Comparison of ENCODE assay signal across 8 mouse cellular contexts in the genomic region with DNA sequence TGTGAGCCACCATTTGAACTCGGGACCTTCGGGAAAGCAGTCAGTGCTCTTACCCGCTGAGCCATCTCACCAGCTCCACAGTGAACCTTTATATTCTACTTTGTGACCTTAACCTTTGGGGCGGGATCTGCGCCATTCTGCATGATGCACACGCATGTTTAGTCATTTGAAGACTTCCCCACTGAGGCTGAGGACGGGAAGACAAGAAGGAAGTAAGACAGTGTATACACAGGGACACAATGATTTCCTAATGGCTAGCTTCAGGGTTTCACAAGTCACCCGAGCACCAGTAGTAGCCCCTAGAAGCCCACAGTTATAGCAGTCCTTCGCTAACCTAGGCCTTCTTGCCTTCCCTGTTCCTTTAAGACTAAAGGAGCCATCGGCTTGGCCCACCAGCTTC. TPM values are rescaled to one million over a fixed set of nuclear protein-coding genes. Genes with fewer than 3 reads are reported as not detected.
DNase-seq lines count a peak whose midpoint lies in the region; ATAC-seq and TF ChIP-seq lines count a peak whose summit lies in the region.

No protein-coding gene starts in this region.

- H3K27ac ChIP-seq in liver, adult 2 months (replicated peaks; ENCODE audit: insufficient read depth, low read depth, low read length): peak overlapping the region; percentile 18
- peak overlapping the region; percentile 84 for H3K27ac ChIP-seq in forebrain, embryonic 10.5 days
- no peak overlapping the region for H3K27ac ChIP-seq in limb, embryonic 13.5 days
- peak overlapping the region; percentile 80 for H3K27ac ChIP-seq in neural tube, embryonic 15.5 days (replicated peaks)

- H3K36me3 ChIP-seq in liver, adult 2 months (ENCODE audit: control insufficient read depth, insufficient read depth, low read length): no peaks in the 10 kb centered on the region
- peaks cover 8% of the 10 kb centered on the region for H3K36me3 ChIP-seq in forebrain, embryonic 10.5 days (replicated peaks)
- H3K36me3 ChIP-seq in limb, embryonic 13.5 days: peaks cover 13% of the 10 kb centered on the region
- H3K36me3 ChIP-seq in neural tube, embryonic 15.5 days: peaks cover 8% of the 10 kb centered on the region; the same call in 1 of the 2 replicates

- WGBS in liver, adult 2 months: 78% methylated on average over 10 of the region's 10 CpGs
- 76% methylated on average over 10 of the region's 10 CpGs for WGBS in forebrain, embryonic 10.5 days
- 74% methylated on average over 10 of the region's 10 CpGs for WGBS in limb, embryonic 13.5 days
- WGBS in neural tube, embryonic 15.5 days: 72% methylated on average over 10 of the region's 10 CpGs

- no peak for TF ChIP-seq CTCF in liver, adult 2 months (IDR thresholded peaks at IDR 0.05; ENCODE audit: low read depth, low read length)

- no peaks in the 10 kb centered on the region for H3K27me3 ChIP-seq in liver, adult 2 months (ENCODE audit: control insufficient read depth, insufficient read depth, low read length)
- H3K27me3 ChIP-seq in forebrain, embryonic 10.5 days (ENCODE audit: poor library complexity, severe bottlenecking): no peaks in the 10 kb centered on the region
- no peaks in the 10 kb centered on the region for H3K27me3 ChIP-seq in limb, embryonic 13.5 days
- H3K27me3 ChIP-seq in neural tube, embryonic 15.5 days (replicated peaks): no peaks in the 10 kb centered on the region

- 0 out of 2 replicates have a peak, but pooled peaks have one; percentile 3 for ATAC-seq in limb, embryonic 13.5 days (ENCODE audit: low FRiP score, low read depth)
- ATAC-seq in neural tube, embryonic 15.5 days (ENCODE audit: low FRiP score): 0 out of 2 replicates have a peak, but pooled peaks have one; percentile 10
- ATAC-seq in inflammation-experienced regulatory T-cells, adult 6 months: no peak

- no peak for TF ChIP-seq POLR2A in liver, adult 2 months (IDR thresholded peaks at IDR 0.05; ENCODE audit: extremely low read depth, insufficient read depth, low read length)

- no peak overlapping the region for H3K4me3 ChIP-seq in liver, adult 2 months (ENCODE audit: insufficient read depth, low read depth, low read length)
- H3K4me3 ChIP-seq in forebrain, embryonic 10.5 days: peak overlapping the region; percentile 77
- peak overlapping the region; percentile 91 for H3K4me3 ChIP-seq in limb, embryonic 13.5 days
- H3K4me3 ChIP-seq in neural tube, embryonic 15.5 days (replicated peaks): peak overlapping the region; percentile 65

- H3K9ac ChIP-seq in liver, adult 2 months (ENCODE audit: low read depth, low read length): peak overlapping the region; percentile 15; the same call in 1 of the 2 replicates
- peak overlapping the region; percentile 91; the same call in 1 of the 2 replicates for H3K9ac ChIP-seq in limb, embryonic 13.5 days
- peak overlapping the region; percentile 84 for H3K9ac ChIP-seq in neural tube, embryonic 15.5 days (replicated peaks)

- no peak for DNase-seq in liver, adult 2 months (ENCODE audit: extremely low read depth, low read depth, low spot score)
- DNase-seq in liver: no peak
- DNase-seq in forebrain, embryonic 10.5 days (ENCODE audit: extremely low spot score, low spot score): no peak
- no peak for DNase-seq in spleen, postnatal 10 days (ENCODE audit: low spot score in 2 of 2)
- DNase-seq in natural killer cell, adult 2 months (ENCODE audit: low spot score in 2 of 2): no peak

- no peaks in the 10 kb centered on the region for H3K9me3 ChIP-seq in forebrain, embryonic 10.5 days
- H3K9me3 ChIP-seq in limb, embryonic 13.5 days: no peaks in the 10 kb centered on the region
- no peaks in the 10 kb centered on the region for H3K9me3 ChIP-seq in neural tube, embryonic 15.5 days (replicated peaks)

- peaks cover 20% of the 10 kb centered on the region for H3K4me1 ChIP-seq in liver, adult 2 months (ENCODE audit: control insufficient read depth, insufficient read depth, low read length)
- H3K4me1 ChIP-seq in forebrain, embryonic 10.5 days: peaks cover 24% of the 10 kb centered on the region
- H3K4me1 ChIP-seq in limb, embryonic 13.5 days: peaks cover 18% of the 10 kb centered on the region; the same call in 1 of the 2 replicates
- peaks cover 31% of the 10 kb centered on the region for H3K4me1 ChIP-seq in neural tube, embryonic 15.5 days

- H3K79me2 ChIP-seq in liver, adult 2 months (ENCODE audit: control insufficient read depth, insufficient read depth, low read length): peaks cover 8% of the 10 kb centered on the region; the same call in 1 of the 2 replicates

- peak overlapping the region; percentile 87 for H3K4me2 ChIP-seq in limb, embryonic 13.5 days (replicated peaks)
- H3K4me2 ChIP-seq in neural tube, embryonic 15.5 days: peak overlapping the region; percentile 80

RNA-seq across cellular contexts. Expression of a gene that starts 0.5 kb away (rescaled TPM):
- 179 and 187 TPM in 2 replicates for total RNA-seq in liver, adult 2 months (2014; rRNA removed)
- polyA plus RNA-seq in liver, adult 2 months (2012; rRNA removed): 266 and 291 TPM in 2 replicates
- polyA plus RNA-seq in forebrain, embryonic 10.5 days (2016; fragmentation: Nextera tagmentation; extraction: Ambion mirVana): 65.0 and 65.4 TPM in 2 replicates
- polyA plus RNA-seq in limb, embryonic 13.5 days (2015; fragmentation: Nextera tagmentation; extraction: Ambion mirVana): 89.8 and 93.5 TPM in 2 replicates
- 68.2 and 68.9 TPM in 2 replicates for polyA plus RNA-seq in neural tube, embryonic 15.5 days (2015; fragmentation: Nextera tagmentation; extraction: Ambion mirVana)
- 10 to 100 TPM; 70.5 to 83.4 (median 77.2) TPM for polyA plus RNA-seq in inflammation-experienced regulatory T-cells, adult 6 months (2017; shearing (Covaris generic))

RNA-seq across cellular contexts. Expression of a gene that starts 17.8 kb away (rescaled TPM):
- 34.2 and 38.5 TPM in 2 replicates for total RNA-seq in liver, adult 2 months (2014; rRNA removed)
- polyA plus RNA-seq in liver, adult 2 months (2012; rRNA removed): 32.0 and 33.6 TPM in 2 replicates
- 39.7 and 41.0 TPM in 2 replicates for polyA plus RNA-seq in forebrain, embryonic 10.5 days (2016; fragmentation: Nextera tagmentation; extraction: Ambion mirVana)
- polyA plus RNA-seq in limb, embryonic 13.5 days (2015; fragmentation: Nextera tagmentation; extraction: Ambion mirVana): 49.1 and 51.9 TPM in 2 replicates
- polyA plus RNA-seq in neural tube, embryonic 15.5 days (2015; fragmentation: Nextera tagmentation; extraction: Ambion mirVana): 47.7 and 53.5 TPM in 2 replicates
- polyA plus RNA-seq in inflammation-experienced regulatory T-cells, adult 6 months (2017; shearing (Covaris generic)): 10 to 100 TPM; 14.2 to 26.3 (median 19.0) TPM

RNA-seq across cellular contexts. Expression of a gene that starts 25.2 kb away (rescaled TPM):
- 45.7 and 46.4 TPM in 2 replicates for total RNA-seq in liver, adult 2 months (2014; rRNA removed)
- 54.9 and 58.7 TPM in 2 replicates for polyA plus RNA-seq in liver, adult 2 months (2012; rRNA removed)
- polyA plus RNA-seq in forebrain, embryonic 10.5 days (2016; fragmentation: Nextera tagmentation; extraction: Ambion mirVana): 46.4 and 52.4 TPM in 2 replicates
- 69.0 and 73.8 TPM in 2 replicates for polyA plus RNA-seq in limb, embryonic 13.5 days (2015; fragmentation: Nextera tagmentation; extraction: Ambion mirVana)
- 68.6 and 71.5 TPM in 2 replicates for polyA plus RNA-seq in neural tube, embryonic 15.5 days (2015; fragmentation: Nextera tagmentation; extraction: Ambion mirVana)
- 100 to 1,000 TPM in 1 of 3 experiments, 10 to 100 TPM in 2; 81.7 to 101 (median 98.9) TPM for polyA plus RNA-seq in inflammation-experienced regulatory T-cells, adult 6 months (2017; shearing (Covaris generic))

RNA-seq across cellular contexts. Expression of a gene that starts 26.7 kb away (rescaled TPM):
- 21.8 and 25.9 TPM in 2 replicates for total RNA-seq in liver, adult 2 months (2014; rRNA removed)
- 113 and 116 TPM in 2 replicates for polyA plus RNA-seq in liver, adult 2 months (2012; rRNA removed)
- polyA plus RNA-seq in forebrain, embryonic 10.5 days (2016; fragmentation: Nextera tagmentation; extraction: Ambion mirVana): 204 and 210 TPM in 2 replicates
- 121 and 124 TPM in 2 replicates for polyA plus RNA-seq in limb, embryonic 13.5 days (2015; fragmentation: Nextera tagmentation; extraction: Ambion mirVana)
- polyA plus RNA-seq in neural tube, embryonic 15.5 days (2015; fragmentation: Nextera tagmentation; extraction: Ambion mirVana): 200 and 211 TPM in 2 replicates
- 10 to 100 TPM; 61.2 to 78.8 (median 65.5) TPM for polyA plus RNA-seq in inflammation-experienced regulatory T-cells, adult 6 months (2017; shearing (Covaris generic))

RNA-seq across cellular contexts. Expression of a gene that starts 41.4 kb away (rescaled TPM):
- 20.3 and 21.0 TPM in 2 replicates for total RNA-seq in liver, adult 2 months (2014; rRNA removed)
- polyA plus RNA-seq in liver, adult 2 months (2012; rRNA removed): 28.8 and 41.0 TPM in 2 replicates
- 73.6 and 75.8 TPM in 2 replicates for polyA plus RNA-seq in forebrain, embryonic 10.5 days (2016; fragmentation: Nextera tagmentation; extraction: Ambion mirVana)
- polyA plus RNA-seq in limb, embryonic 13.5 days (2015; fragmentation: Nextera tagmentation; extraction: Ambion mirVana): 57.0 and 58.7 TPM in 2 replicates
- 71.9 and 94.0 TPM in 2 replicates for polyA plus RNA-seq in neural tube, embryonic 15.5 days (2015; fragmentation: Nextera tagmentation; extraction: Ambion mirVana)
- 10 to 100 TPM in 1 of 3 experiments, 1 to 10 TPM in 2; 8.3 to 16.7 (median 9.8) TPM for polyA plus RNA-seq in inflammation-experienced regulatory T-cells, adult 6 months (2017; shearing (Covaris generic))

Comparison
In these comparisons a context has a peak if more than half of its experiments do, and no peak if none do; other contexts are left out.
1. H3K9ac ChIP-seq: peak in every context shown above with its lines; median percentile 91 in limb, embryonic 13.5 days; 84 in neural tube, embryonic 15.5 days; 15 in liver, adult 2 months.